Mouse (Mus musculus): ENCODE results near the gene Aplp2.

The Aplp2 gene

DNA sequence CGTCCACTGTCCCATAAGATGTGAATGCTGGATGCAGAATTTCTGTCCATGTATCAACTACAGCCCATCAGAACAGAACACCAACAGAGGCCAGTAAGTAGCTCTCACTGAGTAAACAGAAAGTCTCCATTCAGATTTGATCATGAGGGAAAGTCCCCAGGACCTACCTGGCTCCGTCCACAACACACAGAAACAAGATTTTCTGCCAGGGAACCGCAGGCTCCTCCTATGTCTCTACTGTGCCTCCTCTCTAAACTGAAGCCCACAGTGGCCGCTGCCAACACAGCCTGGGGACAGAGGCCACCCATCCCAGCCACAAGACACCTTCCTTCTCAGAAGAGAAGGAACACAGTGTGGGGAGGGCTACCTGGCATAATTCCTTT, 91.1 kb downstream of the Aplp2 start:
- DNase-seq = no peak

DNA sequence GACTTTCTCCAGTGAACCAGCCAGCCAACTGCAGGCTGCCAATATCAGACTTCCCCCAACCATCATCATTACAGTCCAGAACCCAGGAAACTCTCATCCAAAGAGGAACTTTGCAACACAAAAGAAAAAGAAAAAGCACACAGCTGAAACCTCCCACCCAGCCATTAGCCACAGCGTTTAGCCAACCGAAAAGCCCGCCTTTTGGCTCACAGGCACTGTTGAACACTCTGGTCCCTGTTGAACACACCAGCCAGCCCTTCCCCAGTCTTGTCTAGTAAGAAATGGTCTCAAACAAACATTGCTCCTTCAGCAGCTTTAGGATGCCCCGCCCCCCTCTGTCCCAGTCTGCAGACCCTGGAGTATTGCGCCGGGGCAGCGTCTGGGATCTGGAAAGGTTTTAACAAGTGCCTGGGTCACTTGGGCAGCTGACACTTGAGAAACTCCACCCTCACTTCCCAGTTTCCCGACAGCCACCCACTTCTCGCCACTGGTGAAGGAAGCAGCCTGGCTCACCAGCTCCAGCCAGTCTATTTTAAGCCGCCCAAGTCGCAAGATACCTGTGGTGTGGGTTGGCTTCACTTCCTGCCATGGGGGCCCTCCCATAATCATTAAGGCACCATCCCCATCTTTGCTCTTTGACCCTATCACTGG, 91.6 kb downstream of the Aplp2 start:
- no peak for DNase-seq

DNA sequence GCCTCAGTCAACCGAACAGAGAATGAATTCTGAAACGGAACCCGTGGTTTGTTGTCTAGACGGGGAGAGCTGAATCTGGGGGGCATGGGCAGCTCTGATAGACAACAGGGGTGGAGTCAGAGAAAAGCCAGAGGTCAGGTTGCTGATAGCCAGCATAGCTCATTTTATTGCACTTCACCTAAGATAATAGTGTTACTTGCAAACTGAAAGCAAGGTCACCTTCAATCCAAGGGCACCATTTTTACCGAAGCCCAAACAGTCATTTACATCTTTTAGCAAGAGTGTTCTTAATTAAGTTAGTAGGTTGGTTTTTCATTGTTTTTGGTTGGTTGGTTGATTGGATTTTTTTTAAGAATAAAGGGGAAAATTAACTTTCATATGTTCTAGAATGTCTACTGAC, 92.2 kb downstream of the Aplp2 start:
- no peak for DNase-seq

DNA sequence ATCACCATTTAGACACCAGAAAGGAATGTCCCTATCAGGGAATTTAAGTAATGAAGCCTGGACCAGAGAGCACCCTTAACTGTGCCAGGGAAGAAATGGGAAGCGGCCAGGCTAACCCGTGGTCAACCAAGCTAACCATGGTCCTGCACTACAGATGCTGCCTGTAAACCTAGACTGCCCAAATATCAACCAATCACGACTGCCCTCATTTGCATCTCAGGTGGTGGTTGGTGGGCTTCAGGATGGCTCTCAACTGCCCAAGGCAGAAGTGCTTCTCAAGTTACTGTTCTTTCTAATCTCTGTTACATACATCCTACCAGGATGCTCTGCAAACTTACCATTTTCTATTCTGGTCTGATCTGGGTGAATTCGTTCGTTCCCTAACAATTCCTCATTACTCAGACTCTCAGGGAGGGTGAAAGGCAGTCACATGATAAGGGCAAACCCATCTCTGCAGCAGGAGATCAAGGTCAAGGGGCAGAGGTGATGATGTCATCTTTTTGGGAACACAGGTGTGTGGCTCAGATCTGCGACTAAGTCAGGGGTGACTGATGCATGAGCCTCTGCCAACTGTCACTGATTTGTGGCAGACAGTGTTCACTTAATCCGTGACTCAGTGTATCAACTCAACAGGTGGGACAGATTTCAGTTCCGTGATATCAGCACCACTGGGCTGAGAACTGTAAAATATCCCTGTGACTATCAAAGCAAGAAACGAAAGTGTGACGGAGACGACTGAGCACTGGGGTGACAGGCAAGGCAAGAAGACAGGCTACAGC, 92.9 kb downstream of the Aplp2 start:
- no peak for DNase-seq

DNA sequence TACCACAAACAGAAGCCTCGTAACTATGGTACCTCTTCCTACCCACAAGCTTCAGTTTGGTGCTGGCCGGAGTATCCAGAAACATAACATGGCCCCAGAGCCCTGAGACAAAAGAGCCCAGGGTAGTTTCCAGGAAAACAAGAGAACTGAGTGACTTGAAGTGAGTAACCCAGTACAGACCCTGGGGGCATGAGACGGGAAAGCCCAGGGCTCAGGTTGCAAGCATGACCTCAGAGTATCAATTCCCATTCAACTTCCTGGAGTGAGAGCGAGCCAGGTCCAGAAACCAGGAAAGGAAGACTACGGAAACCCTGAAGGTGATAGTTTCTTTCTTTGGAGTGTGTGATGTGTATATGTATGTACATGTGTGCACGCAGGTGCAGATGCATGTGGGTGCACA, 94.1 kb downstream of the Aplp2 start:
- no peak for DNase-seq

DNA sequence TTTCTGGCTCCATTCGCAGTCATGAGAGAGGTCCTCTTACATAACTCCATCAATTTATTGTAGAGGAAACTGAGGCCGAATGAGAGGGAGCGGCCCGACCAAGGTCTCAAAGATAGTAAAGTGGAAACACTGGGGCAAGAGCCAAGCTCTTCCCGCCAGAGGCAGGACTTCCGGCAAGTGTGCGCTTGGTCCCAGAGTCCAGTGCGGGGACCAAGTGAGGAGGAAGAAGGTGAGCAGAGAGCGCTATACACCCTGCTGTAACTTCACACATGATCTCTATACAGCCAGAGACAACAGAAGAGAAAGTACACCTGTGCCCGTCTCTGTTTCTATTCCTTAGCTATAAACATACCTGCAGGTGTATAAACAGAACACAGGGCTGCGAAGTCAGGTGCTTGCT, 94.5 kb downstream of the Aplp2 start:
- DNase-seq = no peak

DNA sequence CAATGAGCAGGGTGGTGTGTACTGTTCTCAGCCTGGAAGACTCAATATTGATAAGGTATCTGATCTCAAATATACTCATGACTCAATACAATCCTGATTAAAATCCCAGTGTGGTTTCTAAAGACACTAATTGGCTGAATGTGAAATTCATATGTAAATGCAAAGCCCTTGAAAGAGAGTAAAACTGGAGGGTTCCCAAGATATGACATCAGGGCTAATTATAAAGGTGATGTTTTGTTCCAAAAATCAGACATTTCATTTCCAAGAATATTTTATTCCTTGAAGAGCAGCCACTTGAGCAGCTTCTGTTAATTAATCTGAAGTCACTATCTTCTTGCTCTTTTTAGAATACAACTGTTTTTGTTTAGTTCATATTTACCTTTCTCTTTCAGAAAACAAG, 96.0 kb downstream of the Aplp2 start:
- DNase-seq = no peak

DNA sequence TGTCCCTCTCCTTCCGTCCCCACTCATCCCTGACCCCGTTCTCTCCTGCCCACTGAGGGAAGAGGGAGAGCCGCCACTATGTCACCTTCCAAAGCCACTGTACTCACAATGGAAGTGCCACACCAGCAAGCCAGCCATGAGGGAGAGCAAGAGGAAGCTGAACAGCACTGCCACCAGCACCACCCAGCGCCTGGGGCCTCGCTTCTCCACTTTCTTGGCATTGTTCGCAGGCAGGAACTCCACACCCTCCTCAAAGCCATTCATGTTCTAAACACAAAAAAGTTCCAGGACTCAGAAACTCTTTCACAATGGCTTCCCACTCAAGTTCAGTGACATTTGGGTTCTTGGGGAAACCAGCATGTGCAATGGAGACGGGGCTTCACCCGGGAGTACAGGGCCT, 103.2 kb downstream of the Aplp2 start:
- DNase-seq = no peak

All from kidney, adult 9 months (tissue).